Mouse (Mus musculus) heart, embryonic 15.5 days (tissue): ENCODE results near the gene Gm48551. TPM values are rescaled to one million over a fixed set of nuclear protein-coding genes. Genes with fewer than 3 reads are reported as not detected.

Source experiments
- ATAC-seq: fragments of 200-750 bp; cut with Nextera tagmentation; replicated peaks from 2 replicates; pipeline ENCODE4 v1.8.0; 2017; ENCODE audit warnings: low read depth, moderate TSS enrichment; ENCODE audit not compliant: insufficient number of reproducible peaks, insufficient read depth, low FRiP score
- H3K27ac ChIP-seq: fragments of 300-500 bp; sonication (generic); 2 replicates; pipeline ENCODE4 v1.5.1; 2015; ENCODE audit warnings: mild to moderate bottlenecking, inconsistent platforms
- H3K27me3 ChIP-seq: fragments of 300-500 bp; sonication (generic); 2 replicates; pipeline ENCODE4 v1.6.1; 2015; ENCODE audit warnings: inconsistent platforms
- H3K36me3 ChIP-seq: fragments of 300-500 bp; sonication (generic); 2 replicates; pipeline ENCODE4 v1.6.1; 2015; ENCODE audit warnings: mild to moderate bottlenecking, inconsistent platforms
- H3K4me1 ChIP-seq: fragments of 300-500 bp; sonication (generic); replicated peaks from 2 replicates; pipeline ENCODE4 v1.6.1; 2015; ENCODE audit warnings: inconsistent platforms
- H3K4me2 ChIP-seq: fragments of 300-500 bp; sonication (generic); 2 replicates; pipeline ENCODE4 v1.6.1; 2015; ENCODE audit warnings: inconsistent platforms, mild to moderate bottlenecking, moderate library complexity
- H3K4me3 ChIP-seq: fragments of 300-500 bp; sonication (generic); 2 replicates; pipeline ENCODE4 v1.5.1; 2015; ENCODE audit warnings: mild to moderate bottlenecking, inconsistent platforms
- H3K9ac ChIP-seq: fragments of 300-500 bp; sonication (generic); 2 replicates; pipeline ENCODE4 v1.6.1; 2015; ENCODE audit warnings: mild to moderate bottlenecking, inconsistent platforms
- H3K9me3 ChIP-seq: fragments of 300-500 bp; sonication (generic); replicated peaks from 2 replicates; pipeline ENCODE4 v1.6.1; 2016; ENCODE audit warnings: inconsistent platforms
- WGBS: fragments of 180-500 bp; shearing (Covaris S2); methylation state at CpG from one replicate; pipeline ENCODE4 v1.1.7; 2015; ENCODE audit warnings: mixed read lengths; 5-methylcytosine and 5-hydroxymethylcytosine counted together
- polyA plus RNA-seq: library from polyadenylated mRNA; unstranded; fragments of >200 nt; fragmentation: Nextera tagmentation; extraction: Ambion mirVana; gene quantifications from 2 replicates; pipeline ENCODE4 v1.2.1, GENCODE M21; 2015

Gene Gm48551
- polyA plus RNA-seq, 1 experiment from 2014 or later: 2.2 TPM

GRCm38 (mm10) chr10:81400371-81401204 is 16.3 kb downstream of the Gm48551 start:
- H3K9me3 ChIP-seq: no peaks in the 10 kb centered on the region
- 65% methylated on average over 22 of the region's 22 CpGs for WGBS
- no peak overlapping the region for H3K9ac ChIP-seq
- no peaks in the 10 kb centered on the region for H3K27me3 ChIP-seq
- no peak overlapping the region for H3K27ac ChIP-seq
- H3K4me1 ChIP-seq: peaks cover 40% of the 10 kb centered on the region
- H3K36me3 ChIP-seq: peaks cover 51% of the 10 kb centered on the region
- ATAC-seq: no peak
- no peak overlapping the region for H3K4me3 ChIP-seq
- H3K4me2 ChIP-seq: no peak overlapping the region

GRCm38 (mm10) chr10:81401205-81401520 is 16.9 kb downstream of the Gm48551 start:
- peaks cover 45% of the 10 kb centered on the region for H3K4me1 ChIP-seq

GRCm38 (mm10) chr10:81401521-81402226 is 17.4 kb downstream of the Gm48551 start:
- Histone ChIP-seq H3K27me3 (no peaks in the 10 kb centered on the region), H3K4me2 (peak overlapping the region; percentile 41), H3K9me3 (no peaks in the 10 kb centered on the region), H3K9ac (peak overlapping the region; percentile 40), H3K36me3 (peaks cover 57% of the 10 kb centered on the region), H3K27ac (peak overlapping the region; percentile 90), H3K4me1 (peaks cover 50% of the 10 kb centered on the region), H3K4me3 (peak overlapping the region; percentile 17; the same call in 1 of the 2 replicates)
- WGBS: 14% methylated on average over 18 of the region's 18 CpGs
- peak; percentile 77 for ATAC-seq

More at GRCm38 (mm10) chr10:81401205-81401520, 16.9 kb downstream of the Gm48551 start:
- no peaks in the 10 kb centered on the region for H3K27me3 ChIP-seq
- 0 out of 2 replicates have a peak overlapping the region, but pooled peaks have one; percentile 41 for H3K4me2 ChIP-seq
- H3K4me3 ChIP-seq: no peak overlapping the region
- H3K36me3 ChIP-seq: peaks cover 57% of the 10 kb centered on the region
- ATAC-seq: no peak
- WGBS: 46% methylated on average over 10 of the region's 10 CpGs
- H3K9me3 ChIP-seq: no peaks in the 10 kb centered on the region
- no peak overlapping the region for H3K9ac ChIP-seq
- peak overlapping the region; percentile 90 for H3K27ac ChIP-seq

GRCm38 (mm10) chr10:81402227-81402765 is 18.0 kb downstream of the Gm48551 start:
- 22% methylated on average over 7 of the region's 7 CpGs for WGBS
- Histone ChIP-seq H3K27ac (peak overlapping the region; percentile 90), H3K9me3 (no peaks in the 10 kb centered on the region), H3K36me3 (peaks cover 56% of the 10 kb centered on the region), H3K9ac (peak overlapping the region; percentile 40), H3K27me3 (no peaks in the 10 kb centered on the region), H3K4me2 (peak overlapping the region; percentile 41), H3K4me1 (peaks cover 56% of the 10 kb centered on the region), H3K4me3 (peak overlapping the region; percentile 17; the same call in 1 of the 2 replicates)
- no peak; the same call in 1 of the 2 replicates for ATAC-seq

- Histone ChIP-seq H3K4me2 (no peak overlapping the region), H3K36me3 (peaks cover 45% of the 10 kb centered on the region), H3K9ac (no peak overlapping the region), H3K4me3 (no peak overlapping the region), H3K27me3 (no peaks in the 10 kb centered on the region), H3K4me1 (peaks cover 66% of the 10 kb centered on the region), H3K9me3 (no peaks in the 10 kb centered on the region), H3K27ac (peak overlapping the region; percentile 90)
- no peak for ATAC-seq
- 73% methylated on average over 10 of the region's 10 CpGs for WGBS
Observed at GRCm38 (mm10) chr10:81403511-81403910, 19.2 kb downstream of the Gm48551 start.

- Histone ChIP-seq H3K9me3 (no peaks in the 10 kb centered on the region), H3K9ac (no peak overlapping the region), H3K4me1 (peaks cover 72% of the 10 kb centered on the region), H3K27ac (no peak overlapping the region), H3K4me3 (no peak overlapping the region), H3K36me3 (peaks cover 41% of the 10 kb centered on the region), H3K4me2 (no peak overlapping the region), H3K27me3 (no peaks in the 10 kb centered on the region)
- no peak for ATAC-seq
- WGBS: 38% methylated on average over 9 of the region's 9 CpGs
Observed at GRCm38 (mm10) chr10:81404082-81404481, 19.8 kb downstream of the Gm48551 start.

- Histone ChIP-seq H3K4me3 (no peak overlapping the region), H3K9ac (no peak overlapping the region), H3K27me3 (no peaks in the 10 kb centered on the region), H3K9me3 (no peaks in the 10 kb centered on the region), H3K4me2 (no peak overlapping the region), H3K27ac (no peak overlapping the region), H3K36me3 (peaks cover 35% of the 10 kb centered on the region), H3K4me1 (peaks cover 78% of the 10 kb centered on the region)
- ATAC-seq: no peak
- 65% methylated on average over 18 of the region's 18 CpGs for WGBS
Observed at GRCm38 (mm10) chr10:81404720-81405119, 20.5 kb downstream of the Gm48551 start.

GRCm38 (mm10) chr10:81405588-81406201 is 21.4 kb downstream of the Gm48551 start:
- Histone ChIP-seq H3K9me3 (no peaks in the 10 kb centered on the region), H3K27me3 (no peaks in the 10 kb centered on the region), H3K27ac (peak overlapping the region; percentile 25; the same call in 1 of the 2 replicates), H3K4me2 (no peak overlapping the region), H3K9ac (no peak overlapping the region), H3K4me1 (peaks cover 88% of the 10 kb centered on the region), H3K36me3 (peaks cover 25% of the 10 kb centered on the region), H3K4me3 (no peak overlapping the region)
- no peak for ATAC-seq
- WGBS: 46% methylated on average over 13 of the region's 13 CpGs

GRCm38 (mm10) chr10:81406504-81407440 is 22.5 kb downstream of the Gm48551 start:
- no peak for ATAC-seq
- Histone ChIP-seq H3K9me3 (no peaks in the 10 kb centered on the region), H3K9ac (peak overlapping the region; percentile 5; the same call in 1 of the 2 replicates), H3K36me3 (peaks cover 22% of the 10 kb centered on the region), H3K4me2 (peak overlapping the region; percentile 51), H3K27me3 (no peaks in the 10 kb centered on the region), H3K4me1 (peaks cover 88% of the 10 kb centered on the region), H3K4me3 (peak overlapping the region; percentile 31), H3K27ac (peak overlapping the region; percentile 98)
- WGBS: 32% methylated on average over 24 of the region's 24 CpGs
